Mouse (Mus musculus) hematopoietic stem cell, adult 5-6 weeks (primary cell): ENCODE data around the gene Socs2. TPM values are rescaled to one million over a fixed set of nuclear protein-coding genes. Genes with fewer than 3 reads are reported as not detected.

Experiments used
- ATAC-seq, 2 experiments: fragments of 125-278 bp in 1 of 2; replicated peaks in 1 of 2; 2 replicates each; pipeline ENCODE4 v1.8.0; 2016 to 2017; ENCODE audit warnings: inconsistent platforms in 2 of 2, mild to moderate bottlenecking in 2 of 2, moderate number of reproducible peaks in 2 of 2, low read depth in 1 of 2, moderate TSS enrichment in 1 of 2; ENCODE audit not compliant: low FRiP score in 2 of 2, poor library complexity in 2 of 2, severe bottlenecking in 2 of 2, insufficient read depth in 1 of 2, low TSS enrichment in 1 of 2
- total RNA-seq: library from RNA; stranded (forward); fragments of 172-1452, 232-1000 nt; gene quantifications from 2 replicates; pipeline ENCODE4 v1.2.3, GENCODE M21; 2017

Gene Socs2
- total RNA-seq, 1 experiment from 2014 or later = 3.8 TPM

GRCm38 (mm10) chr10:95430271-95430670, 13.3 kb upstream of the Socs2 start:
- no peak for ATAC-seq

GRCm38 (mm10) chr10:95429111-95429510, 12.1 kb upstream of the Socs2 start:
- ATAC-seq = no peak

- no peak for ATAC-seq
These were observed 9.5 kb upstream of the Socs2 start for GRCm38 (mm10) chr10:95426207-95427115.

GRCm38 (mm10) chr10:95422681-95423080, 5.7 kb upstream of the Socs2 start:
- ATAC-seq = no peak

- ATAC-seq = no peak
These were observed 3.3 kb upstream of the Socs2 start for GRCm38 (mm10) chr10:95420284-95420683.

- ATAC-seq = no peak
These were observed 2.7 kb upstream of the Socs2 start for GRCm38 (mm10) chr10:95419726-95420125.

- ATAC-seq = no peak
These were observed 1.7 kb upstream of the Socs2 start for GRCm38 (mm10) chr10:95418631-95419030.

- peak; percentile 69 to 75 for ATAC-seq
These were observed 686 bp upstream of the Socs2 start for GRCm38 (mm10) chr10:95417496-95418236.

GRCm38 (mm10) chr10:95416361-95416684, 657 bp downstream of the Socs2 start:
- no peak for ATAC-seq

- ATAC-seq = no peak
These were observed 1.2 kb downstream of the Socs2 start for GRCm38 (mm10) chr10:95415533-95416360.

GRCm38 (mm10) chr10:95415159-95415532, 1.8 kb downstream of the Socs2 start:
- no peak for ATAC-seq

GRCm38 (mm10) chr10:95414316-95415158, 2.4 kb downstream of the Socs2 start:
- ATAC-seq = no peak

- no peak for ATAC-seq
These were observed 5.8 kb downstream of the Socs2 start for GRCm38 (mm10) chr10:95411139-95411538.

- no peak for ATAC-seq
These were observed 6.3 kb downstream of the Socs2 start for GRCm38 (mm10) chr10:95410709-95411108.

- no peak for ATAC-seq
These were observed 6.8 kb downstream of the Socs2 start for GRCm38 (mm10) chr10:95410209-95410608.

GRCm38 (mm10) chr10:95409149-95409548, 7.8 kb downstream of the Socs2 start:
- no peak for ATAC-seq

- ATAC-seq = no peak
These were observed 8.5 kb downstream of the Socs2 start for GRCm38 (mm10) chr10:95408487-95408886.
